Mouse (Mus musculus): ENCODE measurements around the gene Capn7.

Capn7 gene

DNA sequence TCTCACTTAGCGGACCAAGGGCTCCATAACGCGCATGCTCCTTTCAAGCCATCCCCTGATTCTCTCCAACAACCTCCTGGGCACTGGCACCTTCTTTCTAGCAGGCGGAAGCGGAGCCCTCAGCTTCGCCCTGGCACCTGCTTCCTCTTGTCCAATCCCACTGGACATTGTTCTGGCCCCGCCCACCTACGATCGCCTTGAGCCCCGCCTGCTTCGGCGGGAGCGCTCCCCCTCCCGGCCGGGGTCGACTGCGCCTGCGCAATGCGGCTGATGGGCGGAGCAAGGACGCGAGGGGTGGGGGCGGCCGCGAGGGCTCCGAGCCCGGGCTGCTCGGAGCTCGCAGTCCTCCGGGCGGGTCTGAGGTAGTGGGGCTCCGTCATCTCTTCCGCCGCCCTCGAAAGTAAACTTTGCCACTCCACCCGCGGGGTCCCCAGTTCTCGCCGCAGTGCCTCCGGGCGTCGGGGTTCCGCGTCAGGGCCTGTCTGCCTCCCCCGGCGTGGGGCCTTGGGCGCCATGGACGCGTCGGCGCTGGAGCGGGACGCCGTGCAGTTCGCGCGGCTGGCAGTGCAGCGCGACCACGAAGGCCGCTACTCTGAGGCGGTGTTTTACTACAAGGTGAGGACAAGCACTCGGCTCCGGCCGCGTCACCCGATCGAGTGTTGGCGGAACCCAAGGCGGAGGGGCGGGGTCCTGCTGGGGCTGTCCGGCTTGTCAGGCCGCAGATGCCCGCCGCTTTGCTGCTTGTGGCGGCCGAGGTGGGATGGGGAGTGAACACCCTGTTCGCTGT is at the start of gene Capn7:
Gene Capn7 (plus strand): TSS at position 270 of the 787 bp plus-strand sequence.
- peak; percentile 96 to 99 for DNase-seq

GRCm38 (mm10) chr14:31313192-31313591 is 23.2 kb upstream of the Capn7 start:
- no peak for DNase-seq

DNA sequence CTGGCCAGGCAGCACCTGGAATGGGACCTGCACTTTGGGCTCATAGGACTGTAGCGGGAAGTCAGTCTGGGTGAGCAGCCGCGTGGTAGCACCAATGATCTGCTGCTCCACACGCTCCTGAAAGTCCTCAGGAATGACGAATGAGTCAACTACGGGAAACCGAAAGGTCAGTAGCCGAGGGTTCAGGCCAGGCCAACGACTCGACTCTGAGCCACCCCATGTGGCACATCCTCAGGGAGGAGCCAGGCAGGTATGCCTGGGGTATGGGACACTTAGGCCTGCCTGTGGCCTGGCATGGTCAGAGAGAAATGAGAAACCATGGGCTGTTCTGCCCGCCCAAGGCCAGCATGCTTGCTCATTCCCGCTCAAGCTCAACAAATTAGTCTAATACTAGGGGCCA is 19.8 kb upstream of the Capn7 start:
- DNase-seq, result no peak

DNA sequence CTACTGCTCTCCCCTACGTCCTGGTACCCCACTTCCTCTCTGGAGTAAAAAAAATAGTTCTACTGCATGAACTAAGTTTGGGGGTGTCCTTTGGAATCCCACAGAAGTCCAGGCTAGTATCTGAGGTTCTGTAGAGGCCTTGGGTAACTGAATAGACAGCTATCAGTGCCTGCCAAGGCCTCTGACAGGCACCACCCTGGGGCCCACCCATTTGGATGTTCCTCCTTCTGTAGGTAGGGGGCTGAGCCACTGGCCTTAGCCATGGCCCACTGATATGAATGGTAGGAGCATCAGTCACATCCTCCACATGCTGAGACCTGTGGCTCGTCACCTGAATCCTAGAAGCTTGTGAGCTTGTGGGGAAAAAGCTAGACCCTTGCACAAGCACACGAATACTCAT is 18.7 kb upstream of the Capn7 start:
- no peak for DNase-seq

DNA sequence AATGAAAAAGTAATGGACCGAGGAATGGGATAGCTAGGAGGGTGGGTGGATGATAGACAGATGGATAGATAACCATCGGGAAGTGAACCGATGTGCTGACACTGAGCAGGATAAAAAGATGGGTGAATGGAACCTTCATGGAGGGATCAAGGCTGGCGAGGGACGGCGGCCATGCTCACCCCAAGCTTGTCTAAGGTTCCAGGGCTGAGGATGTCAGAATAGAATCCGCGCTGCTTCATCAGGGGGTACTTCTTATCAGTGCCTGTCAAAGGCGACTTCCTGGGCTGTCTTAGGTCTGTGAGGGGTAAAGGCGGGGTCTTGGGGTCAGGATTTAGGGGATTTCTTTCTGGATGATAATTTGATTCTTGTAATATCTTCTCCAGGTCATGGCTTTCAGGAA is 16.9 kb upstream of the Capn7 start:
- DNase-seq, result no peak

GRCm38 (mm10) chr14:31321181-31321580 is 15.3 kb upstream of the Capn7 start:
- no peak for DNase-seq

GRCm38 (mm10) chr14:31322191-31322590 is 14.2 kb upstream of the Capn7 start:
- no peak for DNase-seq

- no peak for DNase-seq
Observed at GRCm38 (mm10) chr14:31323189-31323588, 13.2 kb upstream of the Capn7 start.

- DNase-seq, result peak; percentile 57 to 62
Observed at GRCm38 (mm10) chr14:31323849-31324792, 12.3 kb upstream of the Capn7 start, which contains the start of gene Dnah1. TSS of gene Dnah1 (minus strand) at chr14:31323896.

DNA sequence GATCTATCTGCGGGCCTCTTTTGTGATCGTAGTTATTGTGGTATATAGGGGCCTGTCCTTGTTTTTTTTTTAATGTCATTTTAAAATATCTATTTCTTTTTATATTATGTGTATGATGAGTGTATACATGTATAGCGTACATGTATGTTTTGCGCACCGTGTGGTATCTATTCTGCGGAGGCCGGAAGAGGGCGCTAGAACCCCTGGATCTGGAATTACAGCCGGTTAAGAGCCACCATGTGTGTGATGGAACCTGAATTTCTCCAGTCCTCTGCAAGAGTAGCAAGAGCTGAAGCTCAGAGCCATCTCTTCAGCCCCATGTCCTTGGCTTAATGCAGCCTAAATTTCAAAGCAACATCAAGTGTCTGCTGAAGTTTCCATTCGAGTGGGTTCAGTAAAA is 11.6 kb upstream of the Capn7 start:
- no peak for DNase-seq

DNA sequence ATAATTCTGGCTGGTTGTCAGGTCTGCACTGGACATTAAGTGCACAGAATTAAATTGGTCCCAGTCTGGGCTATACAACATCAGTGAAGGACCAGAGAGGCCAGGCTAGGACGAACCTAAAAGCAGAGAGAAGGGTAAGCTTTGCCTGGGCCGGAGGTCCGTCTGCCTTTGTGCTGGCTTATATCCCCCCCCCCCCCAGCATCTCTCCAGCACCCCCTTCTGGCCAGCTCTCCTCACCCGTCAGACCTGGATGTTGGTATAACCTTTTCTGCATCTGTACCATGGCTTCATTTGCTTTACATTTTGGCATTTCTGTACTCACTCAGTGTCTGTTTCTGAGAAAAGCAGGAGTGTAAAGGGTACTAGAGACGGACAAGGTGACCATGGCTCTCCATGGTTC is 10.9 kb upstream of the Capn7 start:
- DNase-seq, result no peak

DNA sequence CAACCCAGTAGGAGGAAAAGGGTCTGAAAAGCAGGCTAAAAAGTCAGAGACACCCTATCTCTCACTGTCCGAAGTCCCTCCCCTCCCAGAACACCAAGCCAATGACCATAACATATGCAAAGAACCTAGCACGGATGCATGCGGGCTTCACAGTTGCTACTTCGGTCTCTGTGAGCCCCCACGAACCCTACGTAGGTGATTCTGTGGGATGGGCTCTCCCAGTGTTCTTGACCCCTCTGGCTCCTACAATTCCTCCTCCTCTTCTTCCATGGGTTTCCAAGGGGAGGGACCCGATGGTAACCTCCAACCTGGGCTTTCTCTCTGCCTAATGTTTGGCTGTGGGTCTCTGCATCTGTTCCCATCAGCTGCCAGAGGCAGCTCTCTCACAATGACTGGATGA is 9.7 kb upstream of the Capn7 start:
- no peak for DNase-seq

- DNase-seq, result no peak
Observed at GRCm38 (mm10) chr14:31327196-31327595, 9.2 kb upstream of the Capn7 start.

GRCm38 (mm10) chr14:31327681-31328080 is 8.8 kb upstream of the Capn7 start:
- DNase-seq, result no peak

DNA sequence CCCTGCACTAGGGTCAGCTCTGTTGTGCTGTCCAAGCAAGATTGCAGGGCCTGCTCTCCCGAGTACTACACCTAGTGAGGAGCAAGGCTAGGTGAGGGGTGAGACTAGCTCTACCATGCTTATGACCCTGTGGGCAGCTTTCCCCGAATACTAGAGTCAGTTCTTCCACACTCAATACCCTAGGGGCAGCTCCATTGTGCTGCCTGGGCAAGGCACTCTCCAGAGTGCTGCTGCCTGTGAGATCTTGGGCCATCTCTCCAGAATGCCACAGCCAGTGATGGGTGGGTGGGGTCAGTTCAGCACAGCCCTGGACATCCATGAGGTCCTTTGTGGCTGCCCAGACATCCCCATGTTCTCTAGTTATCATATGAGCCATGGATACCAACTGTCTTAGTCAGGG is 6.7 kb upstream of the Capn7 start:
- DNase-seq, result no peak

DNA sequence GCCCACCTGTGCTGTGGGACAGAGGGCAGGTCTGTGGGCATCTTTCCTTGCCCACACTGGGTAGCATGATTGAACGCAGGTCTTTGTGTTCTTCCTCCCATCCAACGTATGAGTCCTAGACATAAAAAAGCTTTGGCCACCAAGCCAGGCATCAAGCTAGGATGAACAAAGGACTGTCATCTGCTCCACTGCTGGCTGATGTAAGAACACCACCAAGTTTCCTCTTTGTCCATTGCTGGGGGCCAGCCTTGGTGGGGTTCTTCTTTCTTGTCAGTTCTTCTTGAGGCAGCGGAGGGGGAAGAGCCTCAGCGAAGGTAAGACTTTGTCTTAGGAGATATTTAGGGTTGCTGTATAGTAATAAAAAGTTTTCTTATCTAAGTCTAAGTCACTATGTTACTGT is 5.5 kb upstream of the Capn7 start:
- no peak for DNase-seq

DNA sequence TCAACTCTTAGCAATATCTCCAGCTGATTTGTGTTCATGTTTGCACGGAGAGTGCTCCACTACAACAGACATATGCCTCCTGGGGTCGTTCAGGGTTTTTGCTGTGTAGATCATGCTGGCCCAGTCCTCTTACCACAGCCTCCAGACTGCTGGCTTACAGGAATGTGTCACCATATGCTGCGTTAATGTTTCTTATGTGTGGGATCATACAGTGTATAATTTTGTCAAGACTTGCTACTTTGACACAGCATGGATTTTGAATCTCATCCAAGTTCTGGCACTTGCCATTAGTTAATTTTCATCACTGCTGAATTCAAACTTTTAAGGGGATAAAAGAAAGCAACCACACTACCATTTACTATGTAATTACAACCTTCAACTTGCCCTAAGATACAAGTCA is 673 bp upstream of the Capn7 start:
- DNase-seq, result no peak

DNA sequence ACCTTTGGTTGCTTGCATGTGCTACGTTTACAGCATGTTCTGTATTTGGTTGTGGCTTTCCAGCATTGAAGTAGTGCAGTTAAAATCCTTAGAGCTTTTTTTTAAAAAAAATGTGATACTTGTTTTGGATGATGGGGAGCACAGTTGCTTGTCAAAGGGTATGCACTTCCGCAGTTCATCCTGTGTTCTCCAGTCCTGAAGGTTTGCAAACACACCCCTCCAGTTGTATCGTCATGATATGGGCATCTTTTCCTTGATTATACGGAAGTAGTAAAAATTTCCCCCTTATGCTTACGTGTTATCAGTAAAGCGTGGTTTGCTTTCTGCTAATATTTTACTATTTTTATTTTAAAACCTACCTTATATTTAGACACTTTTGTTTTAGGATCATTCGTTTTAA is 968 bp downstream of the Capn7 start:
- no peak for DNase-seq

- no peak for DNase-seq
Observed at GRCm38 (mm10) chr14:31337947-31338346, 1.5 kb downstream of the Capn7 start.

DNA sequence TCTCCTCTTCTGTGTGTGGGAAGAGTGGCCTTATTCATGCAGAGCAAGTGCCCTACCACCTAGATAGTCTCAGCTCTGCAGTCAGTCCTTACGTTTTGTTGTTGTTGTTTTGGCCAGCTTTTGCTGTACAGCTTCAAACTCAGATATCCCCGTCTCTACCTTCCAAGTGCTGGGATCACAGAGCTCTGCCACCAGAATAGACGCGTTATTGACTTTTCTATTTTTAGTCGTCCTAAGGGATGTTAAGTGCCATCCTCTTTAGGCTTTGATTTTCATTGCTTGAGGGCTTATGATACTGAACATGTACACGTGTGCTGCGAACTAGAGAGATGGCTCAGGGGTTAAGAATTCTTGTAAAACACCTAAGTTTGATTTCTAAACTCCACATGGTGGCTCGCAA is 6.8 kb downstream of the Capn7 start:
- DNase-seq, result no peak

- no peak for DNase-seq
Observed at GRCm38 (mm10) chr14:31345367-31345766, 8.9 kb downstream of the Capn7 start.

DNA sequence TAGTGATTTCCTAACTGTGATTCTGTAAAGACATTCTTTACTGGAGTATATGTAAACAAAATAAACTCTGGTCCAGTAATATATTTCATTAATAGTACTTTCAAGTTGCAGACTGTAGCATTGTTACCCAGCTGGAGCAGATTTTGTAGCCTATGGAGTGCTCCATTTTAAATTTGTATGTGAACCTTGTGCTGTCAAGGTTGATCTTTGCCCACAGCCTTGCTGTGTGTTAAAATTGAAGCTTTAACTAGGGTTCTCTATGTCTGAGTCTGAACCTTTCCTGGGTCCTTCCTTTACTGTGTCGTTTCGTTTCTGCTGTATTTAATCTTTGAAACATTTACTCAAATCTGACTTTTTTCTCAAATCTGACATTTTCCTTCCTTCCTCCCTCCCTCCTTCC is 25.8 kb downstream of the Capn7 start:
- DNase-seq, result no peak

DNA sequence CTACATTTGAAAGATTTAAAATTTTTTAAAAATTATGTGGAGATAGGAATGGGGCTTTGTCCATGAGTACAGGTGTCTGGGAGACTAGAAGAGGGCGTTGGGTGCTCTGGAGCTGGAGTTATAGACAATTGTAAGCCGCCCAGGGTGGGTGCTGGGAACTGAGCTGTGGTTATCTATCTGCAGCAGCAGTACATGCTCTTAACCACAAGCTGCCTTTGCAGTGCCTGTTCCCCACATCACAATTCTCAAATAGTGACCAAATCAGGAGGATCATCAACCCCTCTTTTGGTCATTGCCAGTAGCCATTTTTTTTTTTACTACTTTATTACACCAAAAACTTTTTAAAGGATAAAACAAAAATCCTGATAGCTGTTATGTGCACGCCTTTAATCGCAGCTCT is 28.2 kb downstream of the Capn7 start:
- no peak for DNase-seq

DNA sequence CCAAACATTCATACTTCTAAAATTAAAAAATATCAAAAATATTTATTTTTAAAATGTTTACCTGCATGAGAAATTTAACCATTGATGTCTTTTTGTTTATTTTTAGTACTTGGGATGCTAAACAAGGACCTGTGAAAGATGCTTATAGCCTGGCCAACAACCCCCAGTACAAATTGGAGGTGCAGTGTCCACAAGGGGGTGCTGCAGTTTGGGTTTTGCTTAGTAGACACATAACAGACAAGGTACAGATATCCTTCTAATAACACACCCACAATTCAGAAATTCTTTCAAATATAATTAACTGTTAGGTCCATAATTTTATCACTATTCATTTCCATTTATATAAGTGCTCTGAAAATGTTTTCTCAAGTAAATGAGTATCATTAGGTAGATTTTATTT is 28.9 kb downstream of the Capn7 start:
- DNase-seq, result peak; percentile 65 to 77

All from thymus, postnatal 36 days (tissue).